Mouse (Mus musculus): ENCODE measurements around the gene Xrcc5. TPM values are rescaled to one million over a fixed set of nuclear protein-coding genes. Genes with fewer than 3 reads are reported as not detected.

The Xrcc5 gene
- 25.0 TPM for polyA plus RNA-seq (2012; fragmentation: generic; extraction: Trizol)
- long read RNA-seq, experiment 1, transcript Xrcc5-201 (21 exons, 2,555 nt): major isoform, 53 of 77 reads
- long read RNA-seq, experiment 1, partial matches to known transcripts: 19 of 77 reads
- long read RNA-seq, experiment 1, other reads (novel, unspliced or antisense): 5 of 77 reads
- long read RNA-seq, experiment 2, transcript Xrcc5-201 (21 exons, 2,555 nt): major isoform, 254 of 300 reads
- long read RNA-seq, experiment 2, partial matches to known transcripts: 26 of 300 reads
- long read RNA-seq, experiment 2, other reads (novel, unspliced or antisense): 20 of 300 reads

DNA sequence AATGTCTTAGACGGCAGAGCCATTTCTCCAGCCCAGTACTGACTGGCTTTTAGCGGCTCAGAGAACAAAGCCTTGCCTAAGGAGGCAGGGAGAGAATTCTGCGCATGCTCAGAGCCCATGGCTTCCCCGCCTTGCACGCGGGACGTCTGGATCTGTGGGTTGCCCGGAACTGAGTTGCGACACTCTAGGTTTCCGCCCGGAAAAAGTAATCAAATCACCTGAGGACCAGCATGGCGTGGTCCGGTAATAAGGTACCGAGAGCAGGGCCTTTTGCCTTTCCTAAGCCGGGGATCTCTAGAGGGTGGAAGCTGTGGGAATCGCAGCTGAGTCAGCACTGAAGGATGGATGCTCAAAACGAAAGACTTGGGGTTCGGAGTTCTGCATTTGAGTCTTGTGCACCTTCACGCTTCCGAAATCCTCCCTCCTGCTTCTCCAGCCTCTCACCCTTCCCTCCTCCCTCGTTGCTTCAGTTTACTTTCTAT is at the start of gene Xrcc5:
Gene Xrcc5 (plus strand): TSS at position 105 of the 482 bp plus-strand sequence.
- Histone ChIP-seq H3K4me3 (ENCODE audit: insufficient read depth, poor library complexity, severe bottlenecking) (peak within 1 kb of the TSS; percentile 44), H3K79me3 (ENCODE audit: low read depth) (no peaks in the 10 kb centered on the region), H3K27me3 (ENCODE audit: control insufficient read depth, insufficient read depth, insufficient read length) (no peaks in the 10 kb centered on the region), H3K36me3 (ENCODE audit: control insufficient read depth, insufficient read depth) (peaks cover 4% of the 10 kb centered on the region), H3ac (ENCODE audit: control insufficient read depth, insufficient read length, low read depth) (peak within 1 kb of the TSS; percentile 52), H3K79me2 (ENCODE audit: control insufficient read depth, insufficient read depth) (peaks cover 15% of the 10 kb centered on the region)
- no peak for TF ChIP-seq FOSL1 (IDR thresholded peaks at IDR 0.05; ENCODE audit: insufficient read depth, low read length, poor library complexity, severe bottlenecking)
- TF ChIP-seq USF1 (IDR thresholded peaks at IDR 0.05; ENCODE audit: low read depth): no peak
- TF ChIP-seq MYOD1 (IDR thresholded peaks at IDR 0.05; ENCODE audit: control insufficient read depth, insufficient read length, low read depth): no peak
- TF ChIP-seq MAX (IDR thresholded peaks at IDR 0.05): peak; percentile 93
- TF ChIP-seq CEBPB (IDR thresholded peaks at IDR 0.05; ENCODE audit: low read depth): peak; percentile 93
- TF ChIP-seq MYOG (IDR thresholded peaks at IDR 0.05; ENCODE audit: control insufficient read depth, extremely low read depth, insufficient read length): no peak
- no peak for TF ChIP-seq CTCF (IDR thresholded peaks at IDR 0.05; ENCODE audit: control insufficient read depth, insufficient read depth, insufficient read length)

DNA sequence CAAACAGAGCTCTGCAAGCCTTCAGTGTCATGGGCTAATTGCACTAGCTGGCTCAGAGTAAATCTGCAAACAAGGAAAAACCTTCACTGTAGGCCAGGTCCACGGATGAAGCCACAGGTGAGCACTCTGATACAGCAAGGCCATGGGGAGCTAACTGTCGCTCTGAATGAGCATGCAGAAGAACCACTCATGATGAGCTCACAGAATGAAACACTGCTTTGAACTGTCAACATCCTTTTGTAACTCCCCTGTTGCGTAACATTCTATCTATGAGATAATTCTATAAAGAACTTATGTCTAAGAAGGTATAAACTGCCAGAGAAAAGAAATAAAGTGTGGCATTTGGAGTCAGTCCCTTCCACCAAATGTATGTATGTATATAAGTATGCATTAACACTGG is 44.1 kb upstream of the Xrcc5 start:
- H3K79me2 ChIP-seq (ENCODE audit: control insufficient read depth, insufficient read depth): no peaks in the 10 kb centered on the region
- peaks cover 13% of the 10 kb centered on the region for H3K36me3 ChIP-seq (ENCODE audit: control insufficient read depth, insufficient read depth)
- H3ac ChIP-seq (ENCODE audit: control insufficient read depth, insufficient read length, low read depth): no peak overlapping the region
- H3K27me3 ChIP-seq (ENCODE audit: control insufficient read depth, insufficient read depth, insufficient read length): no peaks in the 10 kb centered on the region
- H3K79me3 ChIP-seq (ENCODE audit: low read depth): no peaks in the 10 kb centered on the region
- H3K4me3 ChIP-seq (ENCODE audit: insufficient read depth, poor library complexity, severe bottlenecking): no peak overlapping the region
- no peak for TF ChIP-seq CTCF (IDR thresholded peaks at IDR 0.05; ENCODE audit: control insufficient read depth, insufficient read depth, insufficient read length)
- no peak for TF ChIP-seq USF1 (IDR thresholded peaks at IDR 0.05; ENCODE audit: low read depth)
- TF ChIP-seq CEBPB (IDR thresholded peaks at IDR 0.05; ENCODE audit: low read depth): peak; percentile 37

DNA sequence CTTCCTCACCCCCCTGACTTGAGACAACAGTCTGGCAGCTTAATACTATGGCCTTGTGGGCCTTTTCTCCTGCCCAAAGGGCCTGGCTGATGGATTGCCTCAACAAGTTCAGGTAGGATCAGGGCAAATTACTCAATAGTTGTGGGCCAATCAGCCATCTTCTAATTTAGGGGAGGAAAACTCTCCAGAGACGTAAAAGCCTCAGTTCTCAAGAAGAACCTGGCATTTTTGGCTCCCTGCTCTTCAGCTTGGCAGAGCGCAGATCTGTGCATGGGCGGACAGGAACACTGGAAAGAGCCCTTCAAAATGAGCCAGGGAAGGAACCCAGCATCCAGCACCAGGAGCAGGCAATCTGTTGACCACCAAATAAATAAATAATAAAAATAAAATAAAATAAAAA is 29.1 kb upstream of the Xrcc5 start:
- Histone ChIP-seq H3ac (ENCODE audit: control insufficient read depth, insufficient read length, low read depth) (no peak overlapping the region), H3K4me3 (ENCODE audit: insufficient read depth, poor library complexity, severe bottlenecking) (no peak overlapping the region), H3K27me3 (ENCODE audit: control insufficient read depth, insufficient read depth, insufficient read length) (no peaks in the 10 kb centered on the region), H3K36me3 (ENCODE audit: control insufficient read depth, insufficient read depth) (peaks cover 28% of the 10 kb centered on the region), H3K79me3 (ENCODE audit: low read depth) (no peaks in the 10 kb centered on the region), H3K79me2 (ENCODE audit: control insufficient read depth, insufficient read depth) (no peaks in the 10 kb centered on the region)
- TF ChIP-seq CTCF (IDR thresholded peaks at IDR 0.05; ENCODE audit: control insufficient read depth, insufficient read depth, insufficient read length) (no peak), CEBPB (IDR thresholded peaks at IDR 0.05; ENCODE audit: low read depth) (no peak), USF1 (IDR thresholded peaks at IDR 0.05; ENCODE audit: low read depth) (no peak), FOSL1 (IDR thresholded peaks at IDR 0.05; ENCODE audit: insufficient read depth, low read length, poor library complexity, severe bottlenecking) (no peak), MYOG (IDR thresholded peaks at IDR 0.05; ENCODE audit: control insufficient read depth, extremely low read depth, insufficient read length) (no peak), MAX (IDR thresholded peaks at IDR 0.05) (no peak), MYOD1 (IDR thresholded peaks at IDR 0.05; ENCODE audit: control insufficient read depth, insufficient read length, low read depth) (no peak)

- no peaks in the 10 kb centered on the region for H3K79me3 ChIP-seq (ENCODE audit: low read depth)
- TF ChIP-seq CEBPB (IDR thresholded peaks at IDR 0.05; ENCODE audit: low read depth) (no peak), MAX (IDR thresholded peaks at IDR 0.05) (no peak), FOSL1 (IDR thresholded peaks at IDR 0.05; ENCODE audit: insufficient read depth, low read length, poor library complexity, severe bottlenecking) (no peak), MYOG (IDR thresholded peaks at IDR 0.05; ENCODE audit: control insufficient read depth, extremely low read depth, insufficient read length) (no peak), CTCF (IDR thresholded peaks at IDR 0.05; ENCODE audit: control insufficient read depth, insufficient read depth, insufficient read length) (no peak), USF1 (IDR thresholded peaks at IDR 0.05; ENCODE audit: low read depth) (no peak), MYOD1 (IDR thresholded peaks at IDR 0.05; ENCODE audit: control insufficient read depth, insufficient read length, low read depth) (no peak)
- no peak overlapping the region for H3K4me3 ChIP-seq (ENCODE audit: insufficient read depth, poor library complexity, severe bottlenecking)
- no peaks in the 10 kb centered on the region for H3K27me3 ChIP-seq (ENCODE audit: control insufficient read depth, insufficient read depth, insufficient read length)
- H3K79me2 ChIP-seq (ENCODE audit: control insufficient read depth, insufficient read depth): no peaks in the 10 kb centered on the region
- H3ac ChIP-seq (ENCODE audit: control insufficient read depth, insufficient read length, low read depth): no peak overlapping the region
- H3K36me3 ChIP-seq (ENCODE audit: control insufficient read depth, insufficient read depth): no peaks in the 10 kb centered on the region
Observed at GRCm38 (mm10) chr1:72282604-72283003, 24.6 kb upstream of the Xrcc5 start.

GRCm38 (mm10) chr1:72283992-72284485 is 23.2 kb upstream of the Xrcc5 start, which contains the start of the genes Pecr and Tmem169:
TSS of gene Pecr (minus strand) at chr1:72284314.
TSS of gene Tmem169 (plus strand) at chr1:72284369.
- Histone ChIP-seq H3K79me2 (ENCODE audit: control insufficient read depth, insufficient read depth) (no peaks in the 10 kb centered on the region), H3ac (ENCODE audit: control insufficient read depth, insufficient read length, low read depth) (peak within 1 kb of the TSS; percentile 77), H3K27me3 (ENCODE audit: control insufficient read depth, insufficient read depth, insufficient read length) (no peaks in the 10 kb centered on the region), H3K4me3 (ENCODE audit: insufficient read depth, poor library complexity, severe bottlenecking) (peak within 1 kb of the TSS; percentile 46), H3K79me3 (ENCODE audit: low read depth) (no peaks in the 10 kb centered on the region), H3K36me3 (ENCODE audit: control insufficient read depth, insufficient read depth) (no peaks in the 10 kb centered on the region)
- TF ChIP-seq MAX (IDR thresholded peaks at IDR 0.05): peak; percentile 72
- no peak for TF ChIP-seq MYOD1 (IDR thresholded peaks at IDR 0.05; ENCODE audit: control insufficient read depth, insufficient read length, low read depth)
- TF ChIP-seq CEBPB (IDR thresholded peaks at IDR 0.05; ENCODE audit: low read depth): no peak
- no peak for TF ChIP-seq MYOG (IDR thresholded peaks at IDR 0.05; ENCODE audit: control insufficient read depth, extremely low read depth, insufficient read length)
- peak; percentile 90 for TF ChIP-seq USF1 (IDR thresholded peaks at IDR 0.05; ENCODE audit: low read depth)

Measured in C2C12 (cell line).